Mouse (Mus musculus) T-helper 1 cell (primary cell): Measurements from ENCODE around the gene Uvrag.

Source experiments
- in situ Hi-C: fragments of 300-600 bp; cut with MboI, MseI; formaldehyde crosslinking; loops from one replicate; pipeline ENCODE4 v1.15.1; 2025; ENCODE audit warnings: high pct_unique_total_duplicates

The Uvrag gene

DNA sequence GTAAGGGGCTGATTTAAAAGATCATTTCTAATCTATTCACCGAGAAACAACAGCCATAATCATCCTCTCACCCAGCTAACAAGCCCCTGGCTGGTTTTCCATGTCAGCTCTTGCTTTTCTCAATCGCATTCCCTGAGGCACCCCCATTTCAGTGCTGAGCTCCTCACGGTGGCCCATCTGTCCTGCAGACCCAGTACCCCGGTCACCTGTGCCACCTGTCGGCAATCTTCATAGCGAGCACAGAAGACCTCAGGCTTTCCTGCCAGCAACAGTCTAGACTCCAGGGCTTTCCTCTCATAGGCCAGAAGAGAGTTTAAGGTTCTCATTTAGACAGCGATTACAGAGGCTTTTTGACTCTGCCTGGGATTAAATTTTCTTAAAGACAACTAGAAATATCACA lies 115.7 kb downstream of the Uvrag start:
- in situ Hi-C loops = no loop called here

DNA sequence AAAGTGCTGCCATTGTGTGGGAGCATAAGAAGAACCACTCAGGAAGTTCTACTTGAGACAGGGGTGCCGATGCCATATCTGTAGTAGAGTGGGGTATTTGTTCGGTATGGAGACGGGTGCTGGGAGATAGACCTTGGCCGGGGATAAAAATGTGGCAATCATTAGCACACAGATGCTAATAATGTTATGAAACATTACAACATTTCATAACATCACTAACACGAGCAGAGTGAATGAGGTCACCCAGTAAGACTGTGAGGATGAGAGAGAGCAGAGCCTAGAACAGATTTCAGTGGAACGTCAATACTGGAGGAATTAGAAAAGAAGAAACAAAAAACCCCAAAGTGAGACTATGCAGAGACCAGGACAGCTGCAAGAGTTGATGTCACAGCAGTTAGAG lies 116.2 kb downstream of the Uvrag start:
- in situ Hi-C loops = no loop called here

DNA sequence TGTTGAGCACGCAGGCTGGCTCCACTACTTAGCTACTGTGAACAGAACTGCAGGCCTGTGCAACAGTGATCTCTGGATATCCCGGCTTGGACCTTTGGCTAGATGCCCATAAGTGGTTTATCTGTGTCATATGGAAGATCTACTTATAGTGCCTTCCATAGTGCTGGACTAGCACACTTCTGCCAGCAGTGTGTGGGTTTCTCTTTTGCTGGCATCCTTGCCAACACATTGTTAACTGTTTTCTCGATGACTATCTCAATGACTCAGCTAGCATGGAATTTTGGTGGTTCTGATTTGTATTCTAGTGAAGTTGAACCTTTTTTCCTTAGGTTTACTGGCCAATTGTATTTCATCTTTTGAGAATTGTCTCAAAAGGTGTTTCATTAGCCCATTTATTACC lies 117.0 kb downstream of the Uvrag start:
- in situ Hi-C loops = no loop called here

DNA sequence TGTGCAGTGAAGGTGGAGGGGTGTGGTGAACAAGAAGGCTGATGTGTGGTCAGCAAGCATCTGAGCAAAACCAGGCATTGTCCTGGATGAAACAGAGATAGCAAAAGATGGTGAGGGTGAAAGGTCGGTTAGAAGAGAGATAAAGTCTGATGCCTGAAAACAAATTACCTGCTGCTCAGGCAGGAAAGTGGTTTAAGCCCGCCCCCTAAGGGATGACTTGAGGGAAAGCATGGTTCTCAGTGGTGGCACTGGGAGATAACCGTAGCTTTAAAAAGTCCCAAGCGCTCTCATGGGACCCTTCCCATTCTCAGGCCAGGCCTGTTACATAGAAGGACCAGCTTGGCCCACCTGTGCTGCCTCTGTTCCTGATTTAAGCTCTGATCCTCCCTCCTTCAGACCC lies 119.7 kb downstream of the Uvrag start:
- in situ Hi-C loops = no loop called here

DNA sequence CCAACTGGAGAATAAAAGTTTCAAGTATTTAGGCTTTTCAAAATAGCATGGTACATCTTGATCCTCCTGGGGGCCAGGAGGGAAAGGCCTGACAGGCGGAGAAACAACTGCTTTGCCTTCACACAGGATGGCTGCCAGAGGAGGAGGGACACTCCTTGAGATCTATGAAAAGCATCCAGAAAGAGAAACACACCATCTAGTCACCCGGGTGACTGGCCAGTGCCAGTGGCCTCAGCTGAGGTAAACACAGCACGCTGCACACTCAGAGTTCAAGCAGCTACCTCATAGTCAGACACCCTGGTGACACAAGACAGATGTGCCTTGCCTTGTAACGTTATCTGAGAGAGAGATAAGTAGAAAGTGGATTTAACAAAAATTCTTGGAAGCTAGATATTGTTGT lies 120.6 kb downstream of the Uvrag start:
- in situ Hi-C loops = no loop called here

DNA sequence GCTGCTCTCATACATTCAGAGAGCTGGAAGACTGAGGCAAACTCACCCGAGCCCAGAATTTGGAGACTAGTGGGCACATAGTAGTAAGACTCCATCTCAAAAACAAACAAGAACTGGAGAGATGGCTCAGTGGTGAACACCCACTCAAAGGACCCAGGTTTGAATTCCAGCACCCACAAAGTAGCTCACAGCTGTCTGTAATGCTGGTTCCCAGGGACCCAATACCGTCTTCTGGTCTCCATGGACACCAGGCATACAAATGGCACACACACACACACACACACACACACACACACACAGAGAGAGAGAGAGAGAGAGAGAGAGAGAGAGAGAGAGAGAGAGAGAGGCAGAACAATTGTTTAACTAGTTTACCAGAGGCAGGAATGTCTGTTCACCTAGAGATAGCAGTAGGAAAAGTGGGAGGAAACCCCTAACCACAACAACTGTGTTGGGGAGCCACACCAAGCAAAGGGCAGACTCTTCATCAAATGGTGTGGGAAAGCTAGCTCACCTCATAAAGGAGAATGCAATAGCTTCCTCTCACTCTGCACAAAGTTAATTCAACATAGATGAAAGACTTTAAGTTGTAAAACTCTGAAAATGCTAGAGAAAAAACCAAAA lies 123.6 kb downstream of the Uvrag start:
- in situ Hi-C loops = no loop called here

DNA sequence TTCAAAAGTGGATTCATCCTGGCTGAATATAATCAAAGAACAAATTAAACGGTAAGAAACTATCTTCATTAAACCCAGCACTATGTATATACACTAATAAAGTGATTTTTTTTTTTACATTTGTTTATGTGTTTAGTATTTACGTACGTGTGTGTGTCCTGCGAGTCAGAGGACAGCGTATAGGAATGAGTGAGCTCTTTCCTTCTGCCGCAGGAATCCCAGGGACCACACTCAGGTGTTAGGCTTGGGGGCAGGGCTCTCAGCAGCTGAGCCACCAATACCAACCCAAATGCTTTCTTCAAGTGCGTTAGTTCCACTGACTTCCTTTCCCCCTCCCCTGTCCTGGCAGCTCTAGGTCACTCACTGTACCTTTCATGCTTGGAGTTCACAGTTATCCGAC lies 125.0 kb downstream of the Uvrag start:
- in situ Hi-C loops = no loop called here

DNA sequence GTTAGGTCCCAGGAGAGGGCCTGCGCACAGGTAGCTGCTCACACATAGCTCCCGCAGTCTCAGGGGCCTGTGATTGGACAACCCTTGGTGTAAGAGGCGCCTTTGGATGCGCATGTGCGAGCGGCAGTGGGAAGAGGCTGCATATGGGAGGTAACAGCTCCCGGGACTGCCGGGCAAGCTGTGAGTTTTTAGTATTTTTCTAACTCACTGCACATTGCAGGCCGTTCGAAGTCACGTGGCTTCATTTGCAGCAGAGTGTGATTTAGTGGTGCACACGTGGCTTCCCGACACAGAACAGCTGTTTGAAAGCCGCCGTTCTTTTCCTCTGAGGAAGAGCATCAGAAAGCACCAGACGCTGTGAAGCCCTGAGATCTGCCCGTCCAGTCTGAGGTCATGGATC lies 125.5 kb downstream of the Uvrag start:
- in situ Hi-C loops = no loop called here

DNA sequence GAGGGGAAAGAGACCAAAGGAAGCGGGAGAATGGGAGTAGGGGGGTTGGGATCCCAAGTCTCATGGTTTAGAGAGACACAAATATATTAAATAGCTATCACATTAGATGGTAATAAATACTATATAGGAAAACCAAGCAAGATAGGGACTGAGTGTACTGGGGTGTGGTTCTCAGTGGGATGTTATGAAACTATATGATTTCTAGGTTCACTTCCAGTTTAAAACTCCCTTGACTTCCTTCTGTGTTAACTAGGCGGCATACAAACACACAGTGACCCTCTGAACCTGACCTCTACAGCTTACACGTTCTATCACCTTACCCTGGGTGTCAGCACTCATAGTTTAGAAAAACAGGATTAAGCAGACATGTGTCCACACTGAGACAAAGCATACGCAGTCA lies 126.3 kb downstream of the Uvrag start:
- in situ Hi-C loops = no loop called here

DNA sequence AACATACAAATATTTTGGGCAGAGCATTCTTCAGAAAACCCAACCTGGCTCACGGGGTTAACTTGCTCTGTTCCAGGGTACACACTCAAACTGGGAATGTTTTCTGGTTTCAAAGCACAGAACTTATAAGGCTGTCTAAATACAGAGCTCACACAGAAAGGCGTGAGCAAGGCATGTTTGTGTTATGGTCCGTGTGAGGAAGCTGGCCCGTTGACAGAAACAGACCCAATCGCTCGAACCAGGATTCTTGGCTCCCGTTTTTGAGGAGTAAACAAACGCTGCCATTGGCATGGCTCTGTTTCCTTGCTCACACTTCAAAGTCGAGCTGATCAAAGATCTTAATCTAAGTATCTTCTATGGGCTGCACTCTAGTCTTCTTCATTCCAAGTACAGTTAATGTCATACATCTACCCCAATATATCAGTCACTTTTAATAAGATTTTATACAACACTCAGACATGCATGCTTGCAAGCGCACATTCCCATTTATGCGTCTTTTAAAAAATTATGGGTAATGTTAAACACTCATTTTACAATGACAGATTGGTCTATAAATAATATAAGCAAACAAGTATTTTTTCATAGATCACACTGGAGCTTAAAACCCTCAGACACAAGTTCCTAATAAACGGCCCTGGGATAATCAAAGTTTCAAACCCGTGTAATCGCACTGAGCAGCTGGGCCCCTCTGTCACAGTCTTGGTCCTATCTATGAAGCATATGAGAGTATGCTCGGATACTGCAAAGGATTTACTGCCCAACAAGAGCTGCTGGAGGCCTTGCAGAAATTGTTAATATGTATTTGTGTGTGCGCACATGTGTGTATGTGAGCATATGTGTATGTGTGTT lies 133.2 kb downstream of the Uvrag start:
- in situ Hi-C loops = no loop called here

DNA sequence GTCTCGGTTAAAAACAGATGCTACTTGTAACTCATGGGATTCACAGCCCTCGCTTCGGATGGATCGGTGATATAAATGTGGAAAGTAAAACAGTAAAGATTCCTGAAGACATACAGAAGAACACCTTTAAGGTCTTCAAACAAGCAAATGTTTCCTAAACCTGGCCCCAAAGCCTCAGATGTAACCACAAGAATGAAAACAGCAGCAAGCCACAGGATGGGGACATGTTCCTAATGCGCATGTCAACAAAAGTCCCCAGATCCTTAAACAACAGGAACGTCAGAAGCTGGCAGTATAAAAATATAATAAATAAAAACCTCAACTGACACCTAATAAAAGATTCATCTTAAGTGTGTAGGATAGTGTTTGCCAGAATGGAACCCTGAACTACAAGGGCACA lies 137.7 kb downstream of the Uvrag start:
- in situ Hi-C loops = no loop called here

DNA sequence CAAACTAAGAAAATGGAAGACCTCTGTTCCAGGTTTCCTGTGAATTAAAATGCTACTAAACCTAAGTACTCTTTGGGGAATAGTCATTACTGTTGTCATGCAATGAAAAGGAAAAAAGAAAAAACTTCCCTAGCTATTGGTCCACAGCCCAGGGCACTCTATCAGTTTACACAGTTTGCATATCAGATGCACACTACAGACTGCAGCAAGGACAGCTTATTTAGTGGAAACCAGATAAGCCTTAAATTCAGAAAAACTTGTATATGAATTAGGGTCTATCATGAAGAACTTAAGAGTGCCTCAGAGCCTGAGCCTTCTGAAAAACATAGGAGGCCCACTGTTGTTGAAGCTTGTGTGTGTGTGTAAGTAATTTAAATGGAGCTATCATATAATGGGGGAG lies 142.2 kb downstream of the Uvrag start:
- in situ Hi-C loops = no loop called here

DNA sequence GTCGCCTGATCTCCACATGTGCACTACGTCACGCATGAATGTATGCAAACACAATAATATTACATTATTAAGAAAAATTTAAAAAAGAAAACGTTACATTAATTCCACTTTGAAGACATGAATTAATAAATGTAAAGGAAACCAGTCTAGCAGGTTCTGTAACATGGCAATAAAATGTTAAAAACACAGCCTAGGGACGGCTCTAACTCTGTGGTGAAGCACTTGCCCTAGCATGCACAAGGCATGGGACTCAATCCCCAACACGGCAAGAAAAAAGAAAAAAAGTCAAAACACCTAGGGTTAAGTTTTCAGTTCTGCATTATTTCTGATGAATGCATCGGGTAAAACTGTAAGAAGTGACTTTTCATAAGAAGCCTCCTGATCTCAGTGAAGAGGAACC lies 143.2 kb downstream of the Uvrag start:
- in situ Hi-C loops = no loop called here

DNA sequence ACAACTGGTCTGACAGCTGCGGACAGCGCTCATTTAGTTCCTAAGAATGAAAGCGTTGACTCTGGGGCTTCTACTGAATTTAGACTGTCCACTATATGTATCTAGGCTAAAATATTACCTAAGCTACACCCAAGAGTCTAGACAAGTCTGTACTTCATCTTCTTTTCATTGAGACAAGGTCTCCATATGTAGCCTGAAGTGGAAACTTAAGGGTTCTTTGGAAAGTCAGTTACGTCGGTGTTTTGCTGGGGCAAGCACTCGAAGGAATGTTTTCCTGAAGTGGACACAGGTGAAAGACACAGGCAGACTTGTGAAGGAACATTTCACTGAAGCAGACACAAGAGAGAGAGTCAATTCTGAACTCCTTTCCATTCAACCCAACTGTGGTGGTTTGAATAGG lies 144.2 kb downstream of the Uvrag start:
- in situ Hi-C loops = no loop called here

DNA sequence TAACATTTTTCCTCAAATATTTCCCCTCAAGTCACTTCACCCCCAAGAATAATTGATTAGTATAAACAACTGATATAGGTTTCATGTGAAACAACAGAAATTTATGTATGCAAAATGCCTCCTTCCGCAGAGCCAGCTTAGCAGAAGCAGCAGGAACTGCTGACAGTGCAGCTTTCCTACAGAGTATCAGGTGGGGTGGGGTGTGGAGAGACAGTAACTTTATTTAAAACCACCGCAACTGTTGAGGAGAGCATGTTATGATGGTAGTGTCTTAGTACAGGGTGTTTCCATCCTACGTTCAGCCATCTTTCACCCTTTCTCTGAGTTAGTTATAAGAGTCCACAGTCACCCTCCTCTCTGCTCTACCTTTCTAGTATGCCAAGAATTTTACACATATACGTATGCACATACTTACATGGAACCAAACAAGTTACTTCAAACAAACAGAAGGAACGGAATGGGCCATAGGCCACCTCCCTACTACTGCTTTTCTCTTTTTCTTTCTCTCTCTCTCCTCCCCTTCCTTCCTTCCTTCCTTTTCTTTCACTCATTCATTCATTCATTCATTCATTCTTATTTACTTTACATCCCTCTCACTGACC lies 145.7 kb downstream of the Uvrag start:
- in situ Hi-C loops = no loop called here

DNA sequence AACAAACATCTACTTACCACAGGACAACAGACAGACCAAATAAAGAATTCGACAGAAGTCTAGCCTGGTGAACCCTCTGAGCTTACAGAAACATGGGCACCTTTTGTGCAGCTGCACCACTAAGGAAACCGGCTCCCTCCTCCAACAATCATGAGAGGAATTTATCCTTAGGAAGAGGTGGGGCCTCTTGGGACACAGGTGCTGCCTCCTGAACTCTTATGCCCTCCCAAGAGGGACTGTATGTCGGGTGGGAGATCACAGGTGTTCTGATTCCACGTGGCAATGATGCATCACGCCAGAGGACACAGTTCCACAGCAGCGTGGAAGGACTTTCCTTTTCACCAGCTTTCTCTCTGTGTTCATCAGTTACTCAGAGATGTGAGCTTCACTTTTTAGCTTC lies 146.8 kb downstream of the Uvrag start:
- in situ Hi-C loops = no loop called here

DNA sequence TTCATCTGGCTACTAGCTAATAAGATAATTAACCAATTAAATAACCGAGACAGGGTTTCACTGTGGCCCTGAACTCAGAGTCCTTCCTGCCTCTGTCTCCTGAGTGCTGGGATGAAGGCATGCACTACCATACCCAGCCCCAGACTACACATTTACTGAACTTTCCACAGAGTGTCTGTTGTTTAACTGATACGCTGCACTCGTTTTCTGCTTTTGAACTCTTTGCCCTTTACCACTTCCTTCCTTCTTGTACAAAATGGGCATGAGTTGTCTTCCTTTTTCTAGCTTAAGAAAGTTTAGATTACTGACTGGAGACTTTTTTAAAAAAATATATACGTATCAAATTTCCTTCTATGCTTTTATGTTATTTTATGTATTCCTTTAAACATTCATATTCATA lies 147.5 kb downstream of the Uvrag start:
- in situ Hi-C loops = no loop called here

DNA sequence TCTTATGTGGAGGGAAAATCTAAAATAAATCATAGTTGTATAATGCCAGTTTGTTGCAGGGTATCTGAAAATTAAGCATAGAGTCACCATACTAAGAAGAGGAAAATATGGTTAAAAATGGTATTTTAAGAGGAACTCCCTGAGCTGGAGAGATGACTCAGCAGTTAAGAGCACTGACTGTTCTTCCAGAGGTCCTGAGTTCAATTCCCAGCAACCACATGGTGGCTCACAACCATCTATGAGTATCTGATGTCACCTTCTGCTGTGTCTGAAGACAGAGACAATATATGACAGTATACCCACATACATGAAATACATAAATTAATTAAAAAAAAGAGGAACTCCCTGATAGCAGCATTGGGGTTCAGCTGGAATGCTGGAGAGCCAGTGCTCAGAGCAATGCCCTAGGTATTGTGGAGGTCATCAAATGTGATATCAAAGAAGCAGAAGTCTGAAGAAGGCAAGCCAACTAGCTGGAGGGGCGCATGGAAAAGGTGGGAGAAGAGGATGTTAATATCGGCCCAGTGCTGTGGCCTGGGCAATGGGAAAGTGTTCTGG lies 149.7 kb downstream of the Uvrag start:
- in situ Hi-C loops = no loop called here

DNA sequence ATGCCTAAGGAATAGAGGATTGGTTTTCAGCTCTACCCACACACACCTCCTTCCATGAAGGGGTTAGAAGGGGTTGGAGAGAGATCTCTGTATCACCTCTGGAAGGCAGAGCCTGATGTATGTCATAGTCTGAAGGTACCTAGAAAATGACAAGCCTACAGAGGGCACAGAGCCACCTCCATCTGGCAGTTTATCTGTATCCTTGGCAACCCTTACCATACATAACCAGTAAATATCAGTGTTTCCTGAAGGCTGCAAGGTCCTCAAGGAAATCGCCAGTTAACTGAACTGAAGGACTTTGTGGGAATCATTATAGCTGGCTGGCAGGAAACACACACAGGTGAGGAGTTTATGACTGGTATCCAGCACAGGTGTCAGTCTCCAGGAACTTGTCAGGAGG lies 150.4 kb downstream of the Uvrag start:
- in situ Hi-C loops = no loop called here

DNA sequence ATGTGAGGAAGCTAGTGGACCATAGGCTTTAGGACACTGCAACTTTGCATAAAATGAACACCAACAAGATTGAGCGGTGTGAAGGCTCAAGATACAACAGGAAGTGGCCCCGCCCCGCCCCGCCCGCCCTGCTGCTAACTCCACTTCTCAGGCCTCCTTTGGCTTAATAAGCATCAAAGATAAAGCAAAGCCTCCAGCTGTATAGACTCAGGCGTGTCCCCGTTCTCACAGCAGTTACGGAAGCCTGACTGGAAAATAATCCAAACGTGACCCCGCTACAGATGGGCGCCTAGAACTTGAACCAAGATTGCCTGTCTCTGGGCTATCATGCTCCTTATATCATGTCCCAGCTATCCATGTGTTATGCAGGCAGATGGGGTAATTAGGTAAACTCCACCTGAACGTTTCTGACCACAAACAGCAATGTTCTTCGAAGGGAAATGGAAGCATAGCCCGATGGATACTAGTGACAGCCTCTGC lies 153.9 kb downstream of the Uvrag start:
- in situ Hi-C loops = no loop called here

DNA sequence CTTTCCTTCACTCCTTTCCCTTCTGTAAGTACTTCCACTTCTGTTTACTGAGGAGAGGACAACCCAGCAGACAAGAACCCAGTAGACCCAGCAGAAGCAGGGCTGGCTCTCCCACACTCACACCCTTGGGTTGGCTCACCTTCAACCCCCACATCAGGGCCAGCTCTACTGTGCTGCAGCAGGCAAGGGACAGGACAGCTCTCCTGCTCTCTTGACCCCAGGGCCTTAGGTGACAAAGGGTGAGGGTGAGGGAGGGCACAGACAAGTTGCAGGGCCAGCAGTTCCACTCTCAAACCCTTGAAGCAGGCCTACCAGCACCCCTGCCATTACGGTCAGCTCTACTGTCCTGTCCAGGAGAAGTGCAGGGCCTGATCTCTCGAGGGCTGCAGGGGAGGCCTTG lies 155.0 kb downstream of the Uvrag start:
- in situ Hi-C loops = no loop called here

DNA sequence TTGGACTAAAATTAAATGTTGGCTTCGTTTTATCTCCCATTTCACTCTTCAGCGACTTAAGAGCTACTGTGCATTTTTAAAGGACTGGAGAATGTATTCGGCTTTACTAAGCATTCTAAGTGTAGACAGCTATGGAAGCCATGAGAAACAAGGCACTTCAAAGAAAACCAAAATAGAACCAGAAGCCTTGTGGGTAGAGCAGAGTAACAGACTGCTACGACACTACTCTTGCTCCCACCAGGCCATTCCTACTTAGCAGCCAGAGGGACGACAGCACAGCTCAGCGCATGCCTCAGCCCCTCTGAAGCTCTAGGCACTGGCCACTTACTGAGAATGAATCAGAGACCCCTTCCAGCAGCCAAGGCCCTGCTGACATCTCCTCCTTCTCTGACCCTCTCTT lies 155.5 kb downstream of the Uvrag start:
- in situ Hi-C loops = no loop called here

DNA sequence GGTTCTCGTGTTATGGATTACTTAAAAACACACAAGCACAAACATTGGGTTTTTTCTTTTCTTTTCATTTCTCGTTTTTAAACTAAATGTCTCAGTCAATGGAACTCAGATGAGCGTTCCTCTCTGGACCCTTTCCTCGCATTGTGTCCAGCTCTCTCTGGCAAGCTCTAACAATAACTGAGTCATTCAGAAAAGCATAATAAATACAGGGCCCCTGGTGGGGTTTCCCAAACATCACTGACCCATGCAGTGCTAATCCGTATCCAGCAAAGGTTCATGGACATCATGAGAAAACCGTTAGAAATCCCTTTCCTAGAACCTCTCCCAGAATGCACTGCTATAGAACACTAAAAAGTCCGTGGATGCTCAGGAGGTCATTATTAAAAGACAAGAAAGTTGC lies 156.6 kb downstream of the Uvrag start:
- in situ Hi-C loops = no loop called here
